Mouse (Mus musculus): Measurements from ENCODE around the gene Tmem52. TPM values are rescaled to one million over a fixed set of nuclear protein-coding genes. Genes with fewer than 3 reads are reported as not detected.

Gene Tmem52
- total RNA-seq, 2 experiments from 2014 or later, result 2.2 TPM; not detected in 1

GRCm38 (mm10) chr4:155497963-155498362 lies 29.0 kb downstream of the Tmem52 start:
- intact Hi-C loops (cut with DNase I), result no loop called here

GRCm38 (mm10) chr4:155501126-155501525 lies 32.2 kb downstream of the Tmem52 start:
- intact Hi-C loops (cut with DNase I), result no loop called here
- no peak for DNase-seq

More at GRCm38 (mm10) chr4:155497963-155498362, 29.0 kb downstream of the Tmem52 start:
- DNase-seq, result no peak

- intact Hi-C loops (cut with DNase I), result no loop called here
- DNase-seq, result no peak
Observed at GRCm38 (mm10) chr4:155505067-155505466, 36.2 kb downstream of the Tmem52 start.

GRCm38 (mm10) chr4:155505671-155506295 lies 36.9 kb downstream of the Tmem52 start:
- DNase-seq, result no peak
- intact Hi-C loops (cut with DNase I), result no loop called here

- no peak for DNase-seq
- intact Hi-C loops (cut with DNase I), result no loop called here
Observed at GRCm38 (mm10) chr4:155508614-155509013, 39.7 kb downstream of the Tmem52 start.

- intact Hi-C loops (cut with DNase I), result no loop called here
- DNase-seq, result no peak
Observed at GRCm38 (mm10) chr4:155510981-155511380, 42.1 kb downstream of the Tmem52 start.

GRCm38 (mm10) chr4:155514810-155515209 lies 45.9 kb downstream of the Tmem52 start:
- no peak for DNase-seq
- intact Hi-C loops (cut with DNase I), result no loop called here

- no peak for DNase-seq
- intact Hi-C loops (cut with DNase I), result no loop called here
Observed at GRCm38 (mm10) chr4:155517948-155518517, 49.1 kb downstream of the Tmem52 start.

Other genes with a start within 250 kb of the Tmem52 start
- 10 to 100 TPM; 89.2 to 89.6 TPM for gene Ski, start 246.5 kb upstream of the Tmem52 start, total RNA-seq (2021)
- 10 to 100 TPM; 25.7 to 28.2 TPM for gene Faap20, start 219.3 kb upstream of the Tmem52 start, total RNA-seq (2021)
- gene Prkcz, start 107.8 kb upstream of the Tmem52 start, total RNA-seq (2021), result 1 to 10 TPM; 1.7 to 2.3 TPM
- not detected for gene Gabrd, start 71.0 kb upstream of the Tmem52 start, total RNA-seq (2021)
- under 1 TPM; 0.30 to 0.34 TPM for gene Cfap74, start 59.9 kb upstream of the Tmem52 start, total RNA-seq (2021)
- 100 to 1,000 TPM; 309 to 321 TPM for gene Gnb1, start 22.2 kb downstream of the Tmem52 start, total RNA-seq (2021)
- 10 to 100 TPM; 34.8 to 42.4 TPM for gene Nadk, start 93.3 kb downstream of the Tmem52 start, total RNA-seq (2021)
- gene Slc35e2, start 132.3 kb downstream of the Tmem52 start, total RNA-seq (2021), result 10 to 100 TPM; 12.2 to 13.1 TPM
- gene Cdk11b, start 155.7 kb downstream of the Tmem52 start, total RNA-seq (2021), result 10 to 100 TPM; 28.5 to 30.1 TPM
- not detected for gene Gm10563, start 176.3 kb downstream of the Tmem52 start, total RNA-seq (2021)
- gene Mmp23, start 184.3 kb downstream of the Tmem52 start, total RNA-seq (2021), result 10 to 100 TPM; 24.9 to 25.9 TPM
- gene Mib2, start 200.1 kb downstream of the Tmem52 start, total RNA-seq (2021), result 10 to 100 TPM; 21.9 to 22.5 TPM
- 1 to 10 TPM; 2.9 to 4.3 TPM for gene Fndc10, start 225.2 kb downstream of the Tmem52 start, total RNA-seq (2021)
- gene Ssu72, start 235.7 kb downstream of the Tmem52 start, total RNA-seq (2021), result 10 to 100 TPM; 58.3 to 59.2 TPM

Data from heart, postnatal 10 days (tissue).